Mouse (Mus musculus) thymus, postnatal 36 days (tissue): ENCODE data around the gene H2-Eb2.

Experiments used
- DNase-seq, 2 experiments: peaks; one replicate each; pipeline ENCODE4 v3.0.0; 2022; ENCODE audit warnings: mixed read lengths in 2 of 2

Gene H2-Eb2

DNA sequence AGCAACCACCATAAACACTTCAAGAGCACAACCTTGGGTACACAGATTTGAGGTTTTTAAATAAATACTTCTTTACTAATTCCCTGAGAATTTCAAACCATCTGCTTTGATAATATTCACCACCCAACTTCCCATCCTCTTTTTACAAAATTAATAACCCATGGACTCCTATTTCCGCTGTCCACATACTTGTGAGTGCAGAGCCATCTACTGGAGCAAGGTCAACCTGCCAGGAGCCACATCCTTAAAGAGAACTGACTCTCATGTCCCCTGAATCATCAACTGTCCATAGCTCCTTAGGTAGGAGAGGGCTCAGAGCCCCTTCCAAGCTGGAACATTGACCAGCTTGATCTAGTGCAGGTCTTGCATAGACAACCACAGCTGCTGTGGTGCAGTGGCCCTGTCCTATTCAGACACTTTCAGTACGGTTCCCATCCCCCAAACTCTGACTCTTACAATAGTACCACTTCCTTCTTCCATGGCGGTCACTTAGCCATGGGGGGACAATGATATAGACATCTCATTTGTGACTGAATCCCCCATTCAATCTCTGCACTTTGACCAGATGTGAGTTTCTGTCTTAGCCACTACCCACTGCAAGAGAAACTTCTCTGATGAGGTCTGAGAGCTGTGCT lies 38.3 kb downstream of the H2-Eb2 start:
- no peak for DNase-seq

DNA sequence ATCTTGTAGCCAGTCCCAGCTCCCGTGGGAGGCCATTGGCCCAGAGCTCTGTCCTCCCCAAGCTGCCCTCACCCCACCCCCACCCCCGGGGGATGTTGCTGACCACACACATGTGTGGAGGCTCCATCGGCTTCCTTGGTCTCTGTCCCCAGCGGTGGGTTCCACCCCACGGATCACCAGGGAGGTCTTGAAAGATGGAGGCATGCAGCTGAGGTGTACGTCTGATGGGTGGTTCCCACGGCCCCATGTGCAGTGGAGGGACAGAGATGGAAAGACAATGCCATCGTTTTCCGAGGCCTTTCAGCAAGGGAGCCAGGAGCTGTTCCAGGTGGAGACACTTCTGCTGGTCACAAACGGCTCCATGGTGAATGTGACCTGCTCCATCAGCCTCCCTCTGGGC lies 39.6 kb downstream of the H2-Eb2 start:
- DNase-seq, result no peak

DNA sequence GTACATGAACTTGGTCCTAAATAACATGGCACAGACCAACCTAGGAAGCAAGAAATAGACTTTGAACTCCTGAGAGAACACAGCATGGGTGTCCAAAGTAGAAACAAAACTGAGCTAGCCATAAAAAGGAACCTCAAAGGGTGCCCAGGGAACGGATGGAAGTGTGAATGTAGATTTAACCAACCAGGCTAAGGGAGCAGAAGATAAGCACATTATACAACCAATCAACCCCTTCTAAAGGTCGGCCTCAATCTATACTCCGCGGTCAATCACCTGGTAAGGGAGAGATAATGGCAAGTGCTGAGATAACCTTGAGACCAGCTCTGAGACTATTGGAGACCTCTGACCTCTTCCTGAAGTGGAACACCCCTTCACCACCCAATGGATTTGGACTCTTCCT lies 45.1 kb downstream of the H2-Eb2 start:
- DNase-seq, result no peak

DNA sequence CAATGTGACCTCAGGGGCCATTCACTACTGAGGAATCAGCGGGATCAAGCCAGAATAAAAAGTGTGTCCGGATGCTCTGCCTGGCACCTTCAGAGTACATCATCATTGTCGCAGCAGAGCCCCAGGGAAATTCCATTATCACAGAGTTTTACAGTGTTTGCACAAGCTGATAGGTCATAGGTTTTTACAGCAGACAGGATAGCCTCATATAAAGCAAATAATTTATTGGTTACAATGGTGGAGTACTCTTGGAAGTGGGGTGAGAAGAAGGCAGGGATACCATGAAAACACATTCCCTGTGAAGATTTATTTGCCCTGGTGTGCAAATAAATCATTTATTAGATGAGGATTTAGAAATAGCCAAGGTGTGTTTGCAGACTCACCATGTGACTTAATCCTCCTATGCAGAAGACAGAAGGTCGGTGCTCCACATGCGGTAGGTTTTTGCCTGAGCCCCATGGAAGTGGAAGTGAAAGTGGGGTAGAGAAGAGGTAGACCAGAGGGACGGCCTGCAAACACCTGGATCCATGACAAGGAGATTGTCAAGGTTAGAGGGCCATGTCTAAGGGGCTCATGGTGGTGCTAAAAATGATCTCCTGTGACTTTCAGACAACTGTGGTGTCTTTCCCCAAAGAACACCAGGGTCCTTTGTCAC lies 47.7 kb downstream of the H2-Eb2 start:
- DNase-seq, result no peak

DNA sequence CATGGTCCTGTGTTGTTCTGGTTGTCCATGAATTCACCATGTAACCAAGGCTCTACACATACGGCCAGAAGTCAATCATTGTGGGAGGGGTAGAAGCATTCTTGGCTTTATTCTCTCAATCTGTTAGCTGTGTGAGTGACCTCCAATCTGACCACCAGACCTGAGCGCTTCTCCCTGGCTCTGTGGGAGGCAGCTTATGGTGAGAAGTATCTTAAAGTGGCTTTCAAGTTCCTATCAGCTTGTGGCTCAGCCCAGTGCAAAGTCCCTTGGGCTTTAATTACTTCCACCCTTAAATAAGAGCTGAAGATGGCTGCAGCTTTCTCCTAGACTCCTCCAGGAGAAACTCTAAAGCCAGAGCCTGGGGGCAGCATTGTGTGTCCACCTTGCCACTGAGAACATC lies 51.4 kb downstream of the H2-Eb2 start, which contains the start of gene Btnl1:
Gene Btnl1 (plus strand): TSS at position 286 of the 400 bp plus-strand sequence.
- DNase-seq, result no peak

DNA sequence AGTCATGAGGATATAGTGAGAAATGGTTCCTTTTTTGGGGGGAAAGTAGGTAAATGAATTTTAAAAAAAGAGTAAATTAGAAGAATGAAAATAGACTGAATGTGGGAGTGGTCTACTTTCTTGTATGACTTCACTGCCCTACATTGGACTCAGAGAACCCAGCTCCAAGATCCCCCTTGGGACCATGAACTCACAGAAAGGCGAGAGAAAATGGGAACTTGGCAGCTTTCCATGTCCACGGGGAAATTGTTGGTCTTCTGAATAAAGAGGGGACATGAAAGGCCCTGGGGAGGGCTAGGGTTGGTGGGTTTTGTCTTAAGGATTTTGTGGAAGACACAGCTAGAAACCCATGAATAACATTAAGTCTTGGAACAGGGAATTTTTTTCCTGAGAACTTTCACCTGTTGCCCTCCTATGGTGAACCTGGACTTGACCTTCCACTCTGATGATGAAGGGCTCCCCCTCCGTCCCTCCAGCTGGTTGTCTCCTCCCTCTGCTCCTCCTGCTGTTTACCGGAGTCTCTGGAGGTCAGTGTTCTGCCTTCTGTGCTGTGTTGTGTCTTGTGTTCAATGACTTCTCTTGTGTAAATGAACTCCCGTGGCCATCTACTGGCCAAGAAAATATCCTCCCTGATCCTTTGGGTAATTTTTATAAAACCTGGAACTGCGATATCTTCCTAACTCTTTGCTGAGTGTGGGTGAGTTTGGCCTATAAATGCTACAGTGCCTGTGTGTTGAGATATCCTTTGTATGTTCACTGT lies 52.2 kb downstream of the H2-Eb2 start:
- no peak for DNase-seq

DNA sequence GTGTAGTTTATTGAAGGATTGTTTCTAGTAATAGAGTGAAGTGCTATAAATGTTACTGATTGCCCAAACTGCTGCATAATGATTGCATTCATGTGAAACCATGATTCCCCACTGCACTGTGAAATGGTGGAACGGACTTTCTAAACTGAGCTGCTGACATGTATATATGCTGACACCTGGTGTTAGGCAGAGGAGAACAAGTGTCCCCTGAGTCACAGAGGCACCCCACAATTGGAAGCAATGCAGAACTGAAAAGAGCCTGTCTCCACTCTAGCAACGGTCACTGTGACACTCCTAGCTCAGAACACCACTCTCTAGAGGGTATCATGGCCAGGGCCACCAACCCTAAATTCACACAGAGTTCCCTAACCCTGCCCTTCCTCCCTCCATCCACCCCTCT lies 53.3 kb downstream of the H2-Eb2 start:
- no peak for DNase-seq

DNA sequence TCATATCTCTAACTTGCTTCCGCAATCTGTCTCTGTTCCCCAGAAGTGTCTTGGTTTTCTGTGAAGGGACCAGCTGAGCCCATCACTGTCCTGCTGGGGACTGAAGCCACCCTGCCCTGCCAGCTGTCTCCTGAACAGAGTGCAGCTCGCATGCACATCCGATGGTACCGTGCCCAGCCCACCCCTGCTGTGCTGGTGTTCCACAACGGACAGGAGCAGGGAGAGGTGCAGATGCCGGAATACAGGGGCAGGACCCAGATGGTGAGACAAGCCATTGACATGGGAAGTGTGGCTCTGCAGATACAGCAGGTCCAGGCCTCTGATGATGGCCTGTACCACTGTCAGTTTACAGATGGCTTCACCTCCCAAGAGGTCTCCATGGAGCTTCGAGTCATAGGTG lies 54.0 kb downstream of the H2-Eb2 start:
- DNase-seq, result no peak

DNA sequence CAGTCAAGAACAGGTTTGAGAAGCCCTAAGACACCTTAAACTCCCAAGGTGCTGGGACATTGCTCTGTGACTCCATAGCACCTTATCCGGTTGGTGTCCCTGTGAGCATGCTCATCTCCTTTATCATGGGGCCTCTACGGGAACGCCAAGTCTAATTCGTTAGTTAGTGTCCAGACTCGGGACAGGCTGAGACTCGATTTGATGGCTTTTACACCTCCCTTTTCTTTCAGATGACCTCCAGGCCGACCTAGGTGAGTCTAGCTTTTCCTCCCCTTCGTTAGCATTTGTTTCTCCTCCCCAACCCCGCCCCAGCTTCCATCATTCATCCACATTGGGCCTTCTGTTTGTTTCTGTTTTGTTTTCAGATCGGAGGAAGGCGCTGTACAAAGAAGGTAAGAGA lies 56.4 kb downstream of the H2-Eb2 start:
- DNase-seq, result no peak

DNA sequence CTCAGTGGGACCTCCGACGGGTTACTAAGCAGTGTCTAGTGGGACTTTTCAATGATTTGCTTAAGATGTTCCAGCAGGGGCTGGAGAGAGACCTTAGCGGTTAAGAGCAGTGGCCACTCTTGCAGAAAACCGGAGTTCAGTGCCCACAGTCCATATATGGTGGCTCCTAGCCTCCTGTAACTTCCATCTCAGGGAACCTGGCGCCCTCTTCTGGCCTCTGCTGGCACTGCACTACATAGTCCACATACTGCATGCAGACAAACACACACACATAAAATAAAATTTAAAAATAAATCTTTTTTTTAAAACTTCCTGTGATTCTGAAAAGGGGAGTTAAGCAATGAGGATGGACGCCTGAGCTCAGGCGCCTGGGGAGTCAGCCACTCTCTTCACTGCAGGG lies 57.7 kb downstream of the H2-Eb2 start:
- peak; percentile 27 to 31 for DNase-seq

DNA sequence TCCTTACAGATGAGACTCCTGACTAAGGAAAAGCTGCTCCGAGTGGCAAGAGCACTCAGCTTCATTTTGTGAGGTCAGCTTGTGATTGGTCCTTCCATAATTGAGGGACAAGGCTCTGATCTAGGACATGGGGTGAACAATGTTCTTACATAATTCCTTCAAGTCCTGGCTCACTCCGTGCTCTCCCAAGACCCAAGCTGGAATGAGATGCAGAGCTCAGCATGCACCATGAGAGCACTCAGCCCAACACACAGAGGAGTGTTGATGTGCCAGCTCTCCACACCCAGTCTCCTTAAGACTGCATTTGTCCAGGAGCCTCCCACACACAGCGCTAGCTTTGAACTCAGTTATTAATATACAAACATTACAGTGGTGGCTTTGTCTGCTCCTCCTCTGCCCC lies 59.2 kb downstream of the H2-Eb2 start:
- DNase-seq, result no peak

DNA sequence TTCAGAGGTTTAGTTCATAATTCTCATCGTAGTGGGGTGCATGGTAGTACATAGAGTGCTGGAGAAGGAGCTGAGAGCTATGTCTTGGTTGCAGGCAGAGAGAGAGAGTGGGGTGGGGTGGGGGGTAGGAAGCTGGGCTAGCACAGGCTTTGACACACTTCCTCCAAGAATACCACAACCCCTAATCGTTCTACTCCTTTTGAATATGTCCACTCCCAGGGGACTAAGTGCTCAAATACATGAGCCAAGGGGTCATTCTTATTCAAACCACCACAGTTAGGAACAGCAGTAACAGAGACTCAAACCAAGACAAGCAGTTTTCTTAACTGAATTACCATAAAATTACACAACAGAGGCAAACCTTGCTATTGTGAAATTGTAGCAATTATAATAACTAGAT lies 61.2 kb downstream of the H2-Eb2 start:
- no peak for DNase-seq

DNA sequence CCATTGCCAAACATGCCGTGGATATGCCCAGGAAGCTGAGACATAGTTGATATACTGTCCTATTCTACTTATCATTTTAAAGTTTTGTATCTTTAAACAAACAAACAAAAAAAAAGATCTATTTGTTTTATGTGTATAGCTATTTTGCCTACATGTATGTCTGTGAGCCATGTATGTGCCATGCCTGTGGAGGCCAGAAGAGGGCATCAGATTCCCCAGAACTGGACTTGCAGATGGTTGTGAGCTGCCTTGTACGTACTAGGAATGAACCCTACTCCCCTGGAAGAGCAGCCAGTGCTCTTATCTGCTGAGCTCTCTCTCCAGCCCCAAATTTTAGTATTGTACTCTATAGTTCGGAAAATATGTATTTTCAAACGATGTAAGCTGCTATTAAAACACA lies 63.0 kb downstream of the H2-Eb2 start:
- peak; percentile 34 to 37 for DNase-seq
